Mouse (Mus musculus): ENCODE results near the gene Lamtor1. TPM values are rescaled to one million over a fixed set of nuclear protein-coding genes. Genes with fewer than 3 reads are reported as not detected.

The Lamtor1 gene
- polyA plus RNA-seq, 1 experiment = 85.9 TPM

DNA sequence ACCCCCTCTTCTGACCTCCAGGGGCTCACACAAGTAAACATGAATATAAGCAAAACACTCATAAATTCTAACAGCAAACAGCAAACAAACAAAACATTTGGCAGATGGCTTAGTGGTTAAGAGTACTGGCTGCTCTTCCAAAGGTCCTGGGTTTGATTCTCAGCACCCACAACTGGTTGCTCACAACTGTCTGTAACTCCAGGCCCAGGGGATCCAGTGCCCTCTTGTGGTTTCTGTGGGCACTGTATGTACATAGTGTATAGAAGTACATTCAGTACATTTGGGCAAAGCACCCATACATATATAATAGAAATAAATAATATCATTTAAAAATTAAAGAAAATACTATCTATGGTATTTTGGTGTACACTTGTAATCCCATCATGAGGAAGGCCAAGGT lies 2.9 kb upstream of the Lamtor1 start:
- Histone ChIP-seq H3K27me3 (ENCODE audit: control insufficient read depth, insufficient read depth, low read length, poor library complexity, severe bottlenecking) (no peaks in the 10 kb centered on the region), H3K9ac (ENCODE audit: low read depth, poor library complexity, severe bottlenecking) (no peak overlapping the region), H3K4me3 (ENCODE audit: low read depth, low read length) (no peak overlapping the region), H3K4me1 (ENCODE audit: control insufficient read depth, insufficient read depth, low read length) (no peaks in the 10 kb centered on the region), H3K9me3 (replicated peaks; ENCODE audit: control insufficient read depth, insufficient read depth, low read length, poor library complexity, severe bottlenecking) (no peaks in the 10 kb centered on the region), H3K36me3 (ENCODE audit: control insufficient read depth, insufficient read depth, low read length, poor library complexity, severe bottlenecking) (peaks cover 12% of the 10 kb centered on the region), H3K27ac (ENCODE audit: insufficient read depth, low read length) (no peak overlapping the region)
- no peak for TF ChIP-seq EP300 (IDR thresholded peaks at IDR 0.05; ENCODE audit: insufficient read depth, low read depth, low read length)
- peak; percentile 23 for TF ChIP-seq CTCF (IDR thresholded peaks at IDR 0.05; ENCODE audit: low read depth, low read length)

DNA sequence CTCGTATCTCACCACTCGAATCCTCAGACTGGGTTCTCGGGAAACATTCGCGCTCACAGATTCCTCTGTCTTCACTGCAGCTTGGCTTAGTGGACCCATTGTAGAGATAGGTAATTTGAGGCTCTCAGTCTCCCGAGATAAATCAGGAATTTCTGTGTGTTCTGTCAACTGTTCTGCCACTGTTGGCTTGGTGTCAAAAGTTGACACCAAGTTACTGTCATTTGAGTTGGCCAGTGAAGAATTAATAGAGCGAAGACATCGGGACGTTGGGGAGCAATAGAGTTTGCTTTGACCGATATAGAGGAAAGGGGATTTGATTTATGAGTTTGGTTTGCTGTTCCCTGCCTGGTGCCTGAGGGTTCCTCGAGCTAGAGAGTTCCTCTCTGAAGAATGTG lies 580 bp downstream of the Lamtor1 start, which contains the start of gene Tomt:
Gene Tomt, minus strand, starts transcription at position 73 of the 395 bp plus-strand sequence.
- TF ChIP-seq POLR2A (IDR thresholded peaks at IDR 0.05; ENCODE audit: insufficient read depth, low read length) = no peak
- no peaks in the 10 kb centered on the region for H3K9me3 ChIP-seq (replicated peaks; ENCODE audit: control insufficient read depth, insufficient read depth, low read length, poor library complexity, severe bottlenecking)
- H3K27me3 ChIP-seq (ENCODE audit: control insufficient read depth, insufficient read depth, low read length, poor library complexity, severe bottlenecking) = no peaks in the 10 kb centered on the region
- H3K36me3 ChIP-seq (ENCODE audit: control insufficient read depth, insufficient read depth, low read length, poor library complexity, severe bottlenecking) = 0 out of 2 replicates have a peak, but pooled peaks cover 3% of the 10 kb centered on the region
- H3K9ac ChIP-seq (ENCODE audit: low read depth, poor library complexity, severe bottlenecking) = peak within 1 kb of the TSS; percentile 84
- H3K4me1 ChIP-seq (ENCODE audit: control insufficient read depth, insufficient read depth, low read length) = no peaks in the 10 kb centered on the region
- peak within 1 kb of the TSS; percentile 95 for H3K4me3 ChIP-seq (ENCODE audit: low read depth, low read length)
- H3K27ac ChIP-seq (ENCODE audit: insufficient read depth, low read length) = peak within 1 kb of the TSS; percentile 66

DNA sequence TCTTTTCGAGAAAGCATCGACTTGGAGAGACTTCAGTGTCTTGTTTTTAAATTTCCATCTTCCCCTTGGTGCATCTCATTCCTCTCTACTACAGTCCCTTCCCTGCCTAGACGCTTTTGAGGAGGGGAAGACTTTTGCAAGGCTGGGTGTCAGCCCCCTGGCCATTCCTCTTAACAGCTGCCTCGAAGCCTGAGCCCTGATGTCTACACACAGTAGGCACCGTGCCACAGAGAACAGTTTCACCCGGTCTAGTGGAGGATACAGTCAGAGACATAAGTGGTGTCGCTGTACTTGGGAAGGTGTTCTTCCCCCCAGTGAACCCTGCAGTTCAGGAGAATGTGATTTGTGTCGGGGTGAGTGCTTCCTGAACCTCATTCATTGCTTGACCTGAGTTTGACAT lies 992 bp downstream of the Lamtor1 start:
- Histone ChIP-seq H3K4me3 (ENCODE audit: low read depth, low read length) (peak overlapping the region; percentile 95), H3K27me3 (ENCODE audit: control insufficient read depth, insufficient read depth, low read length, poor library complexity, severe bottlenecking) (no peaks in the 10 kb centered on the region), H3K9ac (ENCODE audit: low read depth, poor library complexity, severe bottlenecking) (peak overlapping the region; percentile 84), H3K36me3 (ENCODE audit: control insufficient read depth, insufficient read depth, low read length, poor library complexity, severe bottlenecking) (0 out of 2 replicates have a peak, but pooled peaks cover 4% of the 10 kb centered on the region), H3K4me1 (ENCODE audit: control insufficient read depth, insufficient read depth, low read length) (no peaks in the 10 kb centered on the region), H3K9me3 (replicated peaks; ENCODE audit: control insufficient read depth, insufficient read depth, low read length, poor library complexity, severe bottlenecking) (no peaks in the 10 kb centered on the region), H3K27ac (ENCODE audit: insufficient read depth, low read length) (peak overlapping the region; percentile 36; the same call in 1 of the 2 replicates)
- TF ChIP-seq CTCF (IDR thresholded peaks at IDR 0.05; ENCODE audit: low read depth, low read length) = no peak
- TF ChIP-seq POLR2A (IDR thresholded peaks at IDR 0.05; ENCODE audit: insufficient read depth, low read length) = no peak
- no peak for TF ChIP-seq EP300 (IDR thresholded peaks at IDR 0.05; ENCODE audit: insufficient read depth, low read depth, low read length)

DNA sequence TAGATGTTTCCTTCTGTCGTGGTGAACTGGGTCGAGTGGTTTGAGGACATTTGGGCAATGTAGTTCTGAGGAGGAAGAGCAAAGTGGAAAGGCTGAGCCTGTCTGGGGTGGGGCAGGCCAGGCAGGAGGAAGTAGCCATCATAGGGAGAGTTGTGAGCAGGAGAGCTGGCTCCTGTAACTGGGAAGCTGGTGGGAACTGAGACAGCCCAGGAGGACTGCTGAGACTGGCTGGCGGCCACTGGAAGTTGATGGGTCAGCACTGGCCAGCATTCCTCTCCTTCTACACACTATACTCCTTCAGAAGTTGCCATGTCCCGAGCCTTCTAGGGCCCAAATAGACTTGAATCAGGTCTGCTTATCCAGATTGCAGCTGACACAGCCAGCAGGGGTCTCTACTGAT lies 2.7 kb downstream of the Lamtor1 start:
- no peaks in the 10 kb centered on the region for H3K27me3 ChIP-seq (ENCODE audit: control insufficient read depth, insufficient read depth, low read length, poor library complexity, severe bottlenecking)
- H3K9ac ChIP-seq (ENCODE audit: low read depth, poor library complexity, severe bottlenecking) = no peak overlapping the region
- H3K4me3 ChIP-seq (ENCODE audit: low read depth, low read length) = no peak overlapping the region
- TF ChIP-seq POLR2A (IDR thresholded peaks at IDR 0.05; ENCODE audit: insufficient read depth, low read length) (no peak), EP300 (IDR thresholded peaks at IDR 0.05; ENCODE audit: insufficient read depth, low read depth, low read length) (no peak), CTCF (IDR thresholded peaks at IDR 0.05; ENCODE audit: low read depth, low read length) (no peak)
- H3K4me1 ChIP-seq (ENCODE audit: control insufficient read depth, insufficient read depth, low read length) = no peaks in the 10 kb centered on the region
- H3K27ac ChIP-seq (ENCODE audit: insufficient read depth, low read length) = no peak overlapping the region
- H3K9me3 ChIP-seq (replicated peaks; ENCODE audit: control insufficient read depth, insufficient read depth, low read length, poor library complexity, severe bottlenecking) = no peaks in the 10 kb centered on the region
- peaks cover 6% of the 10 kb centered on the region; the same call in 1 of the 2 replicates for H3K36me3 ChIP-seq (ENCODE audit: control insufficient read depth, insufficient read depth, low read length, poor library complexity, severe bottlenecking)

DNA sequence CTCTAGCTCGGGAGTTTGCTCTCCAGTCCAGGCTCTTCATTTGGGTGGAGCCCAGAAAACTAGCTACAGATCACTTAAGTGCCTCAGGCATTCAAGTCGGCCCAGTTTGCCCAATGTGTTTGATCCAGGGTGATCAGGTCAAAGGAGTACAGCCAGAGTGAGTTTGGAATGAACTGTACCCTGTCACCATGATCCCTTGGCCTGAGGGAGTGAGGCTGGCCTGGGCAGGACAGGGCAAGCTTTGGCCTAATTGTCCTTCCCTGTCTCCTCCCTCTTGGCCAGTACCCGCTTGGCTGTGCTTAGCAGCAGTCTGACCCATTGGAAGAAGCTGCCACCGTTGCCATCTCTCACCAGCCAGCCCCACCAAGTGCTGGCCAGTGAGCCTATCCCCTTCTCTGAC lies 4.4 kb downstream of the Lamtor1 start:
- Histone ChIP-seq H3K9me3 (replicated peaks; ENCODE audit: control insufficient read depth, insufficient read depth, low read length, poor library complexity, severe bottlenecking) (no peaks in the 10 kb centered on the region), H3K9ac (ENCODE audit: low read depth, poor library complexity, severe bottlenecking) (no peak overlapping the region), H3K36me3 (ENCODE audit: control insufficient read depth, insufficient read depth, low read length, poor library complexity, severe bottlenecking) (peaks cover 6% of the 10 kb centered on the region; the same call in 1 of the 2 replicates), H3K4me3 (ENCODE audit: low read depth, low read length) (no peak overlapping the region), H3K27ac (ENCODE audit: insufficient read depth, low read length) (no peak overlapping the region), H3K4me1 (ENCODE audit: control insufficient read depth, insufficient read depth, low read length) (no peaks in the 10 kb centered on the region), H3K27me3 (ENCODE audit: control insufficient read depth, insufficient read depth, low read length, poor library complexity, severe bottlenecking) (no peaks in the 10 kb centered on the region)
- TF ChIP-seq CTCF (IDR thresholded peaks at IDR 0.05; ENCODE audit: low read depth, low read length) = no peak
- TF ChIP-seq EP300 (IDR thresholded peaks at IDR 0.05; ENCODE audit: insufficient read depth, low read depth, low read length) = no peak
- TF ChIP-seq POLR2A (IDR thresholded peaks at IDR 0.05; ENCODE audit: insufficient read depth, low read length) = no peak

DNA sequence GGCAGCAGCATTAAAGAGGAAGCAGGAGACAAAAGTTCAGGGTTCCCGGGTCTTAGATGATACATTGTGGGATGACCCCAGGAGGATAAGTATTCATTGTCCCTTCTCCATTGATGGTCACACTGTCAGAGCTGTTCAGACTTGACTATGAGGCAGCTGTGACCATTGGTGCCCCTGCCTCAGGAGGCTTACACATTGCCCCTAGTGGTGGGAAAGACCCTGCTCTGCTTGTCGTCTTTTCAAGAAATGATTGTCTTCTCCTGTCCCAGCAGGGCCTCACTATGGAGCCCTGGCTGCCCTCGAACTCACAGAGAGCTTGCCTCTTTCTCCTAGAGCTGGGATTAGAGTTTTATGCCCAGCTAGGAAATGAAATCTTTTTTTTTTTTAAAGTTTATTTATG lies 6.3 kb downstream of the Lamtor1 start:
- H3K36me3 ChIP-seq (ENCODE audit: control insufficient read depth, insufficient read depth, low read length, poor library complexity, severe bottlenecking) = peaks cover 6% of the 10 kb centered on the region; the same call in 1 of the 2 replicates
- no peaks in the 10 kb centered on the region for H3K4me1 ChIP-seq (ENCODE audit: control insufficient read depth, insufficient read depth, low read length)
- H3K4me3 ChIP-seq (ENCODE audit: low read depth, low read length) = no peak overlapping the region
- no peaks in the 10 kb centered on the region for H3K9me3 ChIP-seq (replicated peaks; ENCODE audit: control insufficient read depth, insufficient read depth, low read length, poor library complexity, severe bottlenecking)
- no peak overlapping the region for H3K9ac ChIP-seq (ENCODE audit: low read depth, poor library complexity, severe bottlenecking)
- H3K27me3 ChIP-seq (ENCODE audit: control insufficient read depth, insufficient read depth, low read length, poor library complexity, severe bottlenecking) = no peaks in the 10 kb centered on the region
- no peak overlapping the region for H3K27ac ChIP-seq (ENCODE audit: insufficient read depth, low read length)
- no peak for TF ChIP-seq POLR2A (IDR thresholded peaks at IDR 0.05; ENCODE audit: insufficient read depth, low read length)
- TF ChIP-seq EP300 (IDR thresholded peaks at IDR 0.05; ENCODE audit: insufficient read depth, low read depth, low read length) = no peak
- peak; percentile 53 for TF ChIP-seq CTCF (IDR thresholded peaks at IDR 0.05; ENCODE audit: low read depth, low read length)
